Mouse (Mus musculus): ENCODE measurements at regions not wholly inside any gene's neighbourhood (a gene's known extent, or its start where the extent isn't known, plus 50 kb on each side); places are given as distances from the start of the nearest gene placed in this dataset.

DNA sequence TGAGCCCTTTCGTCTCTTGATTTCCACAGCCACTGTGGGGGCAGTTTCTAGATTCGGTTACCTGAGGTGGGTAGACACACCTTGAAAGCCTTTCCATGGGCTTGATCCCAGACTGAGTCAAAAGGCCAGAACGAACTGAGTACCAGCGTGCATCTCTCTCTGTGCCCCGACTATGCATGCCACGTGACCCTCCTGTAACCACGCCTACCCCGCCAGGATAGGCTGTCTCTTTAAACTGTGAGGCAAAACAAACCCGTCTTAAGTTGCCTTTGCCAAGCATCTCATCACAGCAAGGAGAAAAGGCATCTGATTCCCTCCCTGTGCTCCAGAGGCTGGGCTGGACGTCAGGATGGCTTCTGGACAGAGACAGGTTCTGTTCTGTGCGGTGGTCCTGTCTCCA, 78.2 kb upstream of the Smad3 start:
- TF ChIP-seq POLR2A (IDR thresholded peaks at IDR 0.05; ENCODE audit: low read depth, low read length) = no peak
- TF ChIP-seq CTCF (IDR thresholded peaks at IDR 0.05; ENCODE audit: extremely low read depth, insufficient read length, insufficient replicate concordance, low read depth, low read length) = no peak
